ENCODE assay signal across 9 mouse cellular contexts in the genomic region with DNA sequence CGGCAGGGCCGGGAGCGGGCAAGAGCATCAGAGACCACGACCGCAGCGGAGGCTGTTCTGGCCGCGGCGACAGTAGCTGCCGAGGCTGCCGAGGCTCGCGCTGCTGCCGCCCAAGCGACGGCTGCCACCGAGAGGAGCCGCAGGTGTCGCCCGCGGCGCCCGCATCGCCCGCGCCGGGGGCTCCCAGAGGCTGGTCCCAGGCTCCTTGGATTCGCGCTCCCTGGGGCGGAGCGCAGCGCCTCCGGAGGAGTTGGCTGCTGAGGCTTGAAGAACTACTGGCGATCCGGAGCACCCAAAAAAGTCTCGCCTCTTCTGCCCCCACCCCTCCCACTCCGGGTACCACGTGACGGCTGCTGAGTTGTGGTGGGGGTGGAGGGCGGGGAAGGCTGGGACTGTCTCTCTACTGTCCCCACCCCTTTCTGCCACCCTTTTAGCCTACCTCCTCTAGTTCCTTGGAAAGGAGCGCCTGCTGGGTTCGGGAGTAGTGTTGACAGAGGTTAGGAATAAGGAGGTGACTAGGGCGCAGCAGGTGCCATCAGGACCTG. TPM values are rescaled to one million over a fixed set of nuclear protein-coding genes. Genes with fewer than 3 reads are reported as not detected.
DNase-seq lines count a peak whose midpoint lies in the region; ATAC-seq and TF ChIP-seq lines count a peak whose summit lies in the region.
"Had no signal": no experiment of that assay in that cellular context is flagged by ENCODE, and none has a peak within 500 bp of the region (broad histone marks: within the 10 kb centered on the region; RNA-seq: fewer than 3 reads in every experiment).

No protein-coding gene starts in this region.

- no peak overlapping the region for H3K9ac ChIP-seq in liver, embryonic 14.5 days (replicated peaks)

- TF ChIP-seq CTCF in liver, embryonic 14.5 days (IDR thresholded peaks at IDR 0.05; ENCODE audit: low read depth) = no peak

- TF ChIP-seq EP300 in liver, embryonic 14.5 days (IDR thresholded peaks at IDR 0.05; ENCODE audit: low read depth) = no peak

- ATAC-seq in liver, embryonic 14.5 days (ENCODE audit: insufficient read depth) = no peak

- peak; percentile 1 for DNase-seq in cerebellum, adult 8-10 months
- no peak for DNase-seq in cerebellum, adult 9-10 months
- peak; percentile 24 for DNase-seq in gastrocnemius, postnatal 25 days
- peak; percentile 9 for DNase-seq in kidney, postnatal 14 days
- no peak for DNase-seq in liver, embryonic 14.5 days (ENCODE audit: low read depth in 3 of 3, low spot score in 3 of 3)
- DNase-seq in ovary, postnatal 10 days (ENCODE audit: low spot score) = peak; percentile 1
- peak; percentile 24 for DNase-seq in yolk sac, embryonic 10.5 days (ENCODE audit: low spot score)

- WGBS in liver, embryonic 14.5 days (ENCODE audit: insufficient replicate concordance) = under 1% methylated on average over 42 of the region's 43 CpGs

- no peaks in the 10 kb centered on the region for H3K9me3 ChIP-seq in liver, embryonic 14.5 days (ENCODE audit: control insufficient read depth, low read length)

- no peaks in the 10 kb centered on the region for H3K36me3 ChIP-seq in liver, embryonic 14.5 days (replicated peaks; ENCODE audit: control insufficient read depth, insufficient read depth, low read depth)

- no peaks in the 10 kb centered on the region for H3K4me1 ChIP-seq in brown adipose tissue, adult 24 weeks (ENCODE audit: control insufficient read depth, insufficient read depth, insufficient read length, low read length)
- H3K4me1 ChIP-seq in liver, embryonic 14.5 days (replicated peaks; ENCODE audit: control insufficient read depth in 2 of 2, insufficient read depth in 2 of 2, low read length in 1 of 2) = no peaks in the 10 kb centered on the region

- peaks cover 32% of the 10 kb centered on the region for H3K27me3 ChIP-seq in liver, embryonic 14.5 days (ENCODE audit: control insufficient read depth, insufficient read depth, low read length)

- H3K27ac ChIP-seq in brown adipose tissue, adult 24 weeks (replicated peaks; ENCODE audit: low read depth, low read length) = no peak overlapping the region
- no peak overlapping the region for H3K27ac ChIP-seq in liver, embryonic 14.5 days

- peak overlapping the region; percentile 56 for H3K4me2 ChIP-seq in liver, embryonic 14.5 days (ENCODE audit: low read depth)

- peak overlapping the region; percentile 34 for H3K4me3 ChIP-seq in brown adipose tissue, adult 24 weeks (ENCODE audit: insufficient read depth, low read depth, low read length)
- peak overlapping the region in 1 of 2 experiments; percentile 31; a peak in 2 of 4 replicates for H3K4me3 ChIP-seq in liver, embryonic 14.5 days (ENCODE audit: insufficient read depth in 1 of 2, low read depth in 2 of 2, low read length in 2 of 2)

RNA-seq across cellular contexts. Expression of a gene that starts 0.9 kb away (rescaled TPM):
- 0.48 and 1.0 TPM in 2 replicates for polyA plus RNA-seq in brown adipose tissue, adult 24 weeks (2012; ENCODE audit: insufficient read depth, insufficient read length, missing spikeins)
- total RNA-seq in gastrocnemius, postnatal 25 days (2021) = under 1 TPM in 1 of 2 experiments, not detected in 1; 0.29 TPM
- 0.17 TPM in 2 replicates for polyA plus RNA-seq in liver, embryonic 14.5 days (2012; rRNA removed)
- 0.13 and 0.15 TPM in 2 replicates for polyA plus RNA-seq in liver, embryonic 14.5 days (2014; fragmentation: Nextera tagmentation; extraction: Ambion mirVana)
- polyA plus RNA-seq: C2C12 had no signal

Comparison
In these comparisons a context has a peak if more than half of its experiments do, and no peak if none do; other contexts are left out.
1. DNase-seq: peak in cerebellum, adult 8-10 months (single experiment), gastrocnemius, postnatal 25 days (single experiment), kidney, postnatal 14 days (single experiment), ovary, postnatal 10 days (single experiment) and yolk sac, embryonic 10.5 days (single experiment); none in cerebellum, adult 9-10 months (single experiment) and liver, embryonic 14.5 days (0 of 3).